Mouse (Mus musculus) olfactory bulb, adult 2 months (tissue): ENCODE data around the gene Chordc1.

ENCODE experiments used
- CTCF ChIP-seq: fragments of 200-500 bp; IDR thresholded peaks from 2 replicates; pipeline ENCODE4 v1.5.1; 2012; ENCODE audit warnings: low read depth, mild to moderate bottlenecking, low read length, moderate library complexity; ENCODE audit not compliant: insufficient read depth
- POLR2A ChIP-seq: fragments of 200-500 bp; IDR thresholded peaks from 2 replicates; pipeline ENCODE4 v1.6.1; 2012; ENCODE audit warnings: mild to moderate bottlenecking, low read depth, low read length, moderate library complexity; ENCODE audit not compliant: insufficient read depth

DNA sequence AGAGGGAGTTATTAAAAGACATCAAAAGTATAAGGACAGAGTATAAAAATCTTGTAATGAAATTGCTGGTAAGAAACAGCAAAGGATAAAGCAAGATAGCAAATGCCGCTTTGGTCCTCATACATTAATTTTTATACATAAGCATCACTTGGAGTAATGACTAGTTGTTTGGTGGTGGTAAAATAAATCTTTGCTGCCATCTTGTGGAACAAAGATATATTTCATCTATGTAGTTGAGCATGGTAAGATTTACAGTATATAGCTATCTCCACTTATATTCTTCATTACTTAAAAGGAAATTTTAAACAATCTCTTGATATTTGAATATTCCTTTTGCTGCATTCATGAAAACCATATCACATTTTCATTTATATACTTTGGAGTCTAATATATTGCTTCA lies 14.4 kb upstream of the Chordc1 start:
- no peak for TF ChIP-seq CTCF
- no peak for TF ChIP-seq POLR2A
